Mouse (Mus musculus) spleen, postnatal 10 days (tissue): ENCODE measurements at regions not wholly inside any gene's neighbourhood (a gene's known extent, or its start where the extent isn't known, plus 50 kb on each side); places are given as distances from the start of the nearest gene placed in this dataset.
"Not testable (repeated sequence)": the region's sequence is repeated elsewhere in the genome, so short reads cannot be mapped to it uniquely, and the experiment has no call there.

Source experiments
- DNase-seq, 2 experiments: peaks; one replicate each; pipeline ENCODE4 v3.0.0; 2021 to 2022; ENCODE audit warnings: low spot score in 2 of 2

DNA sequence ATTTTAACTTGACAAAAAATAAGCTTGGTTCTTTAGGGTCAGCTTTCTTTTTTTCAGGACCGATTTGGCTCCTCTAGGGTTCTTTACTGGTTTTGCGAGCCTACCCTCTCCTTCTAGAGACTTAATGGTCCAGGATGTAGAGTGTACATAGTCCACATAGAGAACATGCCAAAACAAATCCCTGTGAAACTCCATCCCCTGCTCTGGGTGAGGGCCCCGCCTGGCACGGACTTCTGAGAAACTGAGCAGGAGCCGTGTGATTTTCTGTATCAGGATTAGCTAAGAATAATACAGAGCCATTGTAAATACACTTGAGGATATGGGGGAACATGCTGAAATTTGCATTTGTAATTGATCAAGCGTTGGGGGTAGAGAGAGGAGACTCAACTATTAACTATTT is 118.2 kb upstream of the Teddm2 start:
- DNase-seq = no peak

DNA sequence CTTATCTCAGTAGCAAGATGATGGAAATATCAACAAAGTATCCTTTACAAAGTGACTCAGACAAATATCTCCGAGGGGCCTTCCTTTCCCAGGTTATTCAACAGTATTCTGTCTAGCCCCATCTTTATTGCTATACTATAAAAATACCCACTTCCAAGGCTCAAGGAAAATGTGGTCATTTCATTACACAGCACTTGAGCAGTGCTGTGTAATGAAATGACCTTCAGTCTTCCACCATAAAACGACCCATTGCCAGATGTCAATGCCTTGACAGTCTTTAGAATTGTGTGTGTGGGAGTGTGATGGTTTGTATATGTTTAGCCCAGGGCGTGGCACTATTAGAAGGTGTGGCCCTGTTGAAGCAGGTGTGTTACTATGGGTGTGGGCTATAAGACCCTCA is 124.3 kb upstream of the Teddm2 start:
- DNase-seq = no peak

DNA sequence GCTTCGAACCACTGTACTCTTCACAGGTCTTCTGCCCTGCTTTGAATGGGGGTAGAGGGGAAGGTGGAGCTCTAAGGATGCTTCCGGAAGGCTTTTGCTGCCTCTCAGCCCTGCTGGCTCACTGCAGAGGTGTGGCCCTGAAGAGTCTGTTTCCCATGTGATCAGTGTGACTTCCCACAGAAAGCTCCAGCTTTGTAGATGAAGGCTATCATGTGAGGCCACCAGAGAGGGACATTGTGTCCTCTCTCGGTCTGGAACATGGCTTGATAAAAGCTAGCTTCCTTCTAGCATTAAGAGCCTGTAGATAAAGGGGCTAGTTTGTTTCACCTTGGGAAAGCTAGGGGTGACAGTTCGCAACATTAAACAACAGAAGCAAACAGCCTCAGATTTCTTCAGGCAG is 127.3 kb upstream of the Teddm2 start:
- DNase-seq = no peak

GRCm38 (mm10) chr1:154029826-154030225 is 129.8 kb upstream of the Teddm2 start:
- no peak for DNase-seq

DNA sequence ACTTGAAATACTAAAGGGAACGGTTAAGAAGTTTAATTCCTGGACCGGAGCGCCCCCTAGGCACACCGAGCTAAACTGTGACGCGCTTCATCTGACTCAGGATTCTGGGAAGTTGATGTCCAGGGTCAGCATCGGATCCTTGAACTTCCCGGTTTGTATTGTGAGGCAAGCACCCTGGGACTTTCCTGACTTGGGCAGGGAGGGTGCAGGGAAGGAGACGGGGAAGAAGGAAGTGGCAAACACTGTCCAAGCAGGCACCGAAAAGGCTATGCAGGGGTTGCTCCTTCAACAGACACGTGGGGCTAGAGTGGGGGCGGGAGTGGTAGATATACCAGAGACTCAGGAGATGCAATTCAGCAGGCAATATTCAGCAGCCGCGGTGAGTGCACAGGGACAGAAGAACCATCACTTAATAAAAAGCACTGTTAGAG is 132.7 kb upstream of the Teddm2 start:
- DNase-seq = peak; percentile 82 to 86

GRCm38 (mm10) chr1:154033958-154034606 is 134.1 kb upstream of the Teddm2 start:
- DNase-seq = peak; percentile 74 to 81

DNA sequence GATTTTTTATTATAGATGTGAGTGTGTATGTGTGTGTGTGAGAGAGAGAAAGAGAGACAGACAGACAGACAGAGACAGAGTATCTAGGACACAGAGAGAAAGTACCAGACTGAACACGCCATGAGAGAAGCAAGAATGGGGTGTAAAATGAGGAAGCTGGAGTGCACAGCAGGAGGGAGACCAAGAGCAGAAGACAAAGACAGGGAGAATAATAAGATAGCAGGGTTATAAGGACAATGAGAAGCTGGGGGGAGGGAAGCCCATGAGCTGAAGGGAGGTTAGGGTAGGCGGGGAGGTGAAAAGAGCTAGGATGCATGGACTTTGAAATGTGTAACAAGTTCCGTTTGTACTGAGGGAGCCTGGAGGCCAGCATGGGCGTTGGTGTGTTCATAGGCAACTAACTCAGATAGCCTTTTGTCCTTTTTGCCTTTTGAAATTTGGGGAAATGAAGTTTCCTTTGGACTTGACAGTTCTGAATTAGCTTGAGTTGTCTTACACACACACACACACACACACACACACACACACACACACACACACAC is 136.8 kb upstream of the Teddm2 start:
- no peak for DNase-seq

DNA sequence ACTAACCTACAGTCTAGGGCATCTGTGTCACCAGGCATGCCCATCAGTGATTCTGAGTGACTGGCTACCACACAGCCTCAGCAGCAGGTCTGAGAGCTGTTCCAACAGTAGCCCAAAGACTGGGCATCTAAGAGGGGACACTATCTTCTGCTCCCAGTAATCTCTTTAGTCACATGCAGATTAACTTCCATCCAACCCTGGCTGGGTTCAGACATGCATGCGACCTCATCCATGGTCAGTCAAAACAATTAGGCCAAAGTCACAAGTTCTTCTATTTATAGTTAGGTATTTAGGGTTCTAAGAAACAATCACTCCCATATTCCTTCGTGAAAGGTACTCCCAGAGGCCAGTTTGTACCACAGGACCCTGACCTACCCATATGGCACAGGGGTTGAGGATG is 138.2 kb upstream of the Teddm2 start:
- DNase-seq = no peak

GRCm38 (mm10) chr1:154040907-154041306 is 140.9 kb upstream of the Teddm2 start:
- DNase-seq = no peak

- no peak for DNase-seq
Measured at GRCm38 (mm10) chr1:154042956-154043355, 142.9 kb upstream of the Teddm2 start.

DNA sequence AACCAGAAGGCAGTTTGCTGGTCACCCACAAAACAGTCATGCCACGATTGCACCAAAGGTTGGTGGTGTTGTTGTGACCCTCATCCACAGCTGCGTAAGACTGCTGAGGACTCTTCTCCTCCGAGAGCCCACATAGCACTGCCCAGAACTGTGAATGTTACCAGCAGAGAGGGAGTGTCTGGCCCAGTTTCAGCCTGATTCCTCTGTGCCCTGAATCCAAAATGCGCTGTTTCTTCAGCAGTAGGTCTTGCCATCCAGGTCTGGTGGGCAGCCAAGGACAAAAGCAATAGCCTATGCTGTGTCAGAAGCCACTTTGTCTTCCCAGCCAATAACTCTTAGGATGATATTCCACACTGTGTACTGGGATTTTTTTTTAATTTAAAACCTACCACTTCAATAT is 144.7 kb upstream of the Teddm2 start:
- DNase-seq = no peak

- no peak for DNase-seq
Measured at GRCm38 (mm10) chr1:154045951-154046350, 145.9 kb upstream of the Teddm2 start.

- no peak for DNase-seq
Measured at GRCm38 (mm10) chr1:154053641-154054040, 147.3 kb upstream of the Zfp648 start.

GRCm38 (mm10) chr1:154054874-154055273 is 146.1 kb upstream of the Zfp648 start:
- no peak for DNase-seq

GRCm38 (mm10) chr1:154061397-154061796 is 139.6 kb upstream of the Zfp648 start:
- DNase-seq = not testable (repeated sequence)

- DNase-seq = no peak
Measured at GRCm38 (mm10) chr1:154061851-154062250, 139.1 kb upstream of the Zfp648 start.

DNA sequence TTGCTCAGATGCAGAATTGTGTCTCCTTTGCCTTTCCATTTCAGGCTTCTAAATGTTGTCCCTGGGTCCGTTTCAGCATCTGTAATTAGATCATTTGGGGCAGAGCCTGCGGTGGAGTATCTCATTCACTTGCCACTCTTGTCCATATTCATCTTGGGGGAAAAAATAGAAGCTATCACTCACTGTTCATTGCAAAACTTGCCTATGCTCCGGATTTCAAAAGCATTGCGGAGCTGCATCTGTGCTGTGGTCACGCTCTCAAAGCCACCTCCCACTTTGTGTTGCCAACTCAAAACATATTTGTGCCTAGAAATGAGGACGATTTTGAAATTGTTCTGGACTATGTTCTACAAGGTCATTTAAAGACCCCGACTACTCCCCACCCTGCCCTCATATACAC is 138.3 kb upstream of the Zfp648 start:
- DNase-seq = no peak

GRCm38 (mm10) chr1:154064633-154065032 is 136.4 kb upstream of the Zfp648 start:
- no peak for DNase-seq

DNA sequence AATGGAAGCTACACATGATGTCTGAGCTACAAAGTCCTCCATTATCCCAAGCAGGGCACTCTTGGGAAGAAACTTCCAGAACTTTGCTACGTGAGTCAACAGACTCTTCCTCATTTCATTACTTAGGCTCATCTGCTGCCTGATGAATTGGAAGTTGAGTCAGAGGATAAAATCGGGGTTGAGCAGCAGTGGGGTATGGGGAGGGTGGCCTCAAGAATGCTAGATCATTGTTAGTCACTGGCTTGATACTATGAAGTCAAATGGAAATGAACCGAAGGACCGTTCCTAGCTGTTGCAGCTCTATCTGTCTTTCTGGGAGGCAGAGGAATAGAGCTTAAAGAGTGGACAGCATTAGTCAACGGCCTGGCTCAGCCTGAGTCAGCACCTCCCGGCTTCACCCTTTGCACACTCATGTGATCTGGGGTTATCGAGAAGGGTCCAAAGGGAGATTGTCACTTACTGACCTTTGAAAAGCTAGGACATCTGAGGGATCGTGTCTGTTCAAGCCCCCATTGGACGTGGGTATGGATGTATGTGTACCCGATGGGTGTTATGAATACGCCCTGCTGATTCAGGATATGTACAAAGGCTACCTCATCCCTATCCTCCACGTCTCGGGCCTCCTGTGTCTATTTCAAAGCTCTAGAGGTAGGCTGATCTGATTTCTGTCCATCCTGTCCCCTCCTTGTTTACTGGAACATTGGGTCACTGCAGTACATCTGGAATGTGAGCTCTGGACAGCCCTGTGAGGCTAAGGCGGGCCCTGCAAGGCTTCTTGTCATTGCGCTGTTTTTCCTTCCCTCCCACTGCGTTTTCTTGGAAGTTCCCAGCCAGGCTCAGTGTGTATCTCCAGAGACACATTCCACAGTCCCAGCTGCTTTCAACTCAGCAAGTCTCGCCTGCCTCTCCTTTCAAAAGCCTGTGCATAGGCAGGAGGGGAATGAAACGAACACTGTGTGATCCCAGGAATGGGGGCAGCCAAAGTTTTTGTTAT is 135.4 kb upstream of the Zfp648 start:
- no peak for DNase-seq

DNA sequence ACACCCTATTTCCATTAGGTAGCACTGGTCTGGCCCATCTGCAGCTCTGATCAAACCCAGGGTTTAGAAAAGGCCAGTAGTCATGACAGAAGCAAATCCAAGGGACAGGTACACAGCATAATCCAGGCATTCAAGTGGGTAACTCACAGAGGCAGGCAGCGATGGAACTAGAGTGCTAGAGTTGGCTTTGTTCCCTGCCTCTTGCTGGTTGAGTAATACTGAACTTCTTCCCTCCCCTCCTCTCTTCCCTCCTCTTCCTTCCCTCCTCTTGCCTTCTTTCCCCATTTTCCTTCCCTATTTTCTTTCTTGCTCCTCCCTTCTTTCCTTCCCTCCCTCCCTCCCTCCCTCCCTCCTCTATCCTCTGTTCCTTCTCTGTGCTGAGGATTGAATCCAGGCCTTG is 133.1 kb upstream of the Zfp648 start:
- no peak for DNase-seq

- DNase-seq = no peak
Measured at GRCm38 (mm10) chr1:154074270-154074669, 126.7 kb upstream of the Zfp648 start.

- DNase-seq = no peak
Measured at GRCm38 (mm10) chr1:154076684-154077475, 124.1 kb upstream of the Zfp648 start.
